Mouse (Mus musculus): ENCODE measurements at regions not wholly inside any gene's neighbourhood (a gene's known extent, or its start where the extent isn't known, plus 50 kb on each side); places are given as distances from the start of the nearest gene placed in this dataset.

DNA sequence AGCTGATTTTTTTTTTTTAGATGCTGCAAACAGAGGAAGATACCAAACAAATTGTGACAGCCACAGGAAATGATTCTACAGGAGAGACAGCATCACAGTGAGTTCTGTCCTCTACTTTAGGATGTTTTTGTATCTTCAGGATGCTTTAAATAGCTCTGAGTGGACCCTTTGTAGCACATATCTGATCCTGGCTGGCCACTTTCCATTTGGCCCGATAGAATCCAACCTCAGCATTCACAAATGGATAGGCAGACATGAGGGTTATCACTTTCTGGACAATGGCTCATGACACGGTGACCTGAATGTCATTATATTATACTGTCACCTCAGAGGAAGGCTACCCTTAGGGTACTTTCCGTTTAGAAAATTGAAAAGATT is 379.3 kb downstream of the Gm10295 start:
- no peak for DNase-seq (ENCODE audit: low spot score in 2 of 2)

DNA sequence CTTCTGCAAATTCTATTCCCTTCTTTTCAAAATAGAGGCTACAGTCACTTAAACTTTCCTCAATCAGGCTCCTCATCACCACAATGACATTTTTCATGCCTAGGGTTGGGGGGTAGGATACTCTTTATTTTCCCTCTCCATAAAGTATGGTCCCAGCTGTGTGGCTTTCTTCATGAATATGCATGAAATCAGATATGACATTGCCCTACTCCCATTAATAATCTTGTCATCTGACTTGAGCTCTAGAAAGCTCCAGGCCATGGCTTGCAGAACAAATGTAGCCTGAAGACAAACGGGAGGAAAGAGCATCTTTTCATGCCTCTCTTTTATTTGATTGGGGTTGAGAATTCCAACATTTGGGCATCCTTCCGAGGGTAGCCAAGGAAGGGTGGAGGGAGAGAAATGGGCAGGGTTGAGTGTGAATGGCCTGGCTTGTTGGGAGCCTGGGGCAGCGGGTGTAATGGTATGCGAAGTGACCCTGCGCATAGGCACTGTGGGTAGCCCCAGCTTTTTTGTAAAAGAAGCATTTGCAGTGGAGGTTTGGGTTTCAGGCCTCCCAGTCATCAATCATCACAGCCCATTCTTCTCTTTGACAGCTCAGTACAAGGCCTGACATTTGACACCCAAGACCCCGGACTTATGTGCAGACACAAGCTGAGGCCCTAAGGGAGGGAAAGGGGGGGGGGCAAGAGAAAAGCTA is 379.8 kb downstream of the Gm10295 start:
- no peak for DNase-seq (ENCODE audit: low spot score in 2 of 2)

GRCm38 (mm10) chr7:70952318-70952959 is 398.8 kb downstream of the Gm10295 start:
- no peak for DNase-seq (ENCODE audit: low spot score in 2 of 2)

- no peak for DNase-seq (ENCODE audit: low spot score in 2 of 2)
Measured at GRCm38 (mm10) chr7:70948281-70948680, 403.0 kb downstream of the Gm10295 start.

GRCm38 (mm10) chr7:70946260-70946659 is 405.0 kb downstream of the Gm10295 start:
- DNase-seq (ENCODE audit: low spot score in 2 of 2): no peak

- DNase-seq (ENCODE audit: low spot score in 2 of 2): no peak
Measured at GRCm38 (mm10) chr7:70930911-70931310, 420.4 kb downstream of the Gm10295 start.

- peak in 1 of 2 experiments; percentile 13 for DNase-seq (ENCODE audit: low spot score in 2 of 2)
Measured at GRCm38 (mm10) chr7:70929935-70930334, 421.4 kb downstream of the Gm10295 start.

DNA sequence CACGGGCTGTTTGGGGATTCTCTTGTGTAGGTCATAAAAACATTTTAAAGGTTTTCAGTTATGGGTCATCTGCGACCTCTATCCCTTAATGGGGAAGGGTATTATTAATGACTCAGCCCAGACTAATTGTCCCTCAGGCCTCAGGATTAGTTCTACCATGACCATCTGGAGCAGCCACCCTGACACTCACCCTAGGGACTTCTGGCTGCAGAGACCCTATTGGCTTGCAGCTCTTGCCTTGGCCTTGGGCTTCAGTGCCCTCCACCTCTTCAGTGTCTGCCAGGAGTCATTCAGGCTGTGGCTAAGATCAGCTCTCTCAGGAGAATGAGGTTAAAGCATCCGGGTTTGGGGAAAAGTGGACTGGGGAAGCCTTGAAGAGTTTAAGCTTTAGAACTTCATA is 423.3 kb downstream of the Gm10295 start:
- no peak for DNase-seq (ENCODE audit: low spot score in 2 of 2)

- DNase-seq (ENCODE audit: low spot score in 2 of 2): no peak
Measured at GRCm38 (mm10) chr7:70917016-70917415, 434.3 kb downstream of the Gm10295 start.

GRCm38 (mm10) chr7:70908921-70909320 is 442.4 kb downstream of the Gm10295 start:
- no peak for DNase-seq (ENCODE audit: low spot score in 2 of 2)

- no peak for DNase-seq (ENCODE audit: low spot score in 2 of 2)
Measured at GRCm38 (mm10) chr7:70891700-70892099, 459.6 kb downstream of the Gm10295 start.

- no peak for DNase-seq (ENCODE audit: low spot score in 2 of 2)
Measured at GRCm38 (mm10) chr7:70880496-70880895, 470.8 kb downstream of the Gm10295 start.

GRCm38 (mm10) chr7:70874393-70874792 is 476.9 kb downstream of the Gm10295 start:
- DNase-seq (ENCODE audit: low spot score in 2 of 2): no peak

DNA sequence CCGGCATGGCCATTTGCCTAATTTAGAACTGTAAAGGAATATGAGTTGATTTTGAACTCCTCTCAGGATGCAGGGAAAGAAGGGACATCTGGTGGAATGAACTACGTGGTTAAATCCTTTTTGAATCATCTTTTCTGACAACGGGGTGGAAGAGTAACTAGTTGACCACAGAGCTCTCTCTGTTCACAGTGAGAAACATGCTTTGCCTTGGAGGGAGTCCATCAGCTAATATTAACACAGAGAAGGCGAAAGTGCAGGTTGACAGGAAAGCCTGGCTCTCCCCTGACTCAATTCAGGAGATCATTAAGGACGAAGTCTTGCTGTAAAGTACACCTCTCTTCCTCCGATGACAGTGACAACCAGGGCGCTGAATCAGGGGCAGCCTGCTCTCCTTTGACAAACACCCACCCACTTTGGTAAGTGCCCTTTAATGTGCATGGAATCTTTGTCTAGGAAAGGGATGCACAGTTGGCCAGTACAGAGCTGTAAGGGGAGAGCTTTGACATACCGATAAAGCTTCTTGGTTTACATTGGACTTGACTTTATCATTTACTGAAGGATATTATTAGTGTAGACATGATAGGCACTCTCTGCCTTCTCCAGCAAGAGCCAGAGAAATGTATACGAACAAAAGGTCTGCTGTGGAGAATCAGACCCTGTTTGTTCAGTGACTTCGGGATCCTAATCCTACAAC is 480.3 kb downstream of the Gm10295 start:
- DNase-seq (ENCODE audit: low spot score in 2 of 2): no peak

DNA sequence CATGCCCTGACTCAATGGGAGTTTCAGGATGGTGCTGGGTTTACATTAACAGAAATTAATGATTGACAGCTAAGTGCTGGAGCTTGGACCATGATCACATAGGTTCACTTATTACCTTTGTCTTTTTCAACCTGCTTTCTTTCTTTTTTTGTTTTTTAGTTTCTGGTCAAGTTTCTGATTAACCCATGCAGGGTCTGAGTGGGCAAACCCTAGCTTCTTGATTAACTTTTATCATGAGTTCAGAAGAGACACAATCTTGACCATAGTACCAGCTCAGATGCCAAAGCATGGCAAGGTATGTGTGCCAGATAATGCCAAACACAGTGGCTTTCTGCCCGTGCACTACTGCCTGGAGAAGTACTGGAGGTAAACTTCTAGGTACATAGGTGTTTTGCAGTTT is 482.2 kb downstream of the Gm10295 start:
- DNase-seq (ENCODE audit: low spot score in 2 of 2): no peak

- DNase-seq (ENCODE audit: low spot score in 2 of 2): no peak
Measured at GRCm38 (mm10) chr7:70859957-70860356, 491.3 kb downstream of the Gm10295 start.

GRCm38 (mm10) chr7:70850726-70851125 is 484.2 kb upstream of the Nr2f2 start:
- DNase-seq (ENCODE audit: low spot score in 2 of 2): no peak

GRCm38 (mm10) chr7:70848016-70848776 is 481.7 kb upstream of the Nr2f2 start:
- no peak for DNase-seq (ENCODE audit: low spot score in 2 of 2)

DNA sequence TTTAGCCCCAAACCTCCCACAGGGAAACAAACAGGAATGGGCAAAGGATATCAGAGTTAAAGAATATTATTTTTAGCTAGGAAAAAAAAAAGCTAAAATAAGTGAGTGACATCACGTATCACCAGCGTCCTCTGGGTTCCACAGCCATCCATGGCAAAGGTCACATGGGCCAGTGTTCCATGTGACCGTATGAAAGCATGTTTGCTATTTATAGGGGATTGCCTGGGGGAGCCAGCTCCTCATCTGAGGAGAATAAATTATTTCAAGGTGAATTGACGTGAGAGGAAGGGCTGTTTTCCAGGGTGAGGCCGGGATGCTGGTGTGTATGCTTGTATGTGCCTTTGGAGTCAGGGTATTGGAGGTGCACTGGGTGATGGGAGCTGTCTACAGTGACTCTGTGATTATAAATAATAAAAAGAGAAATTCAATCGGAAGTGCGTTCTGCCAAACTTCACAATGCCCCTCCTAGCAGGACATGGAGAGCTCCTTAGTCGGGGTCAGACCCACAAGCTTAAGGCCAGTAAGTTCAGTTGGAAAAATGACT is 481.0 kb upstream of the Nr2f2 start:
- no peak for DNase-seq (ENCODE audit: low spot score in 2 of 2)

GRCm38 (mm10) chr7:70846076-70846475 is 479.5 kb upstream of the Nr2f2 start:
- DNase-seq (ENCODE audit: low spot score in 2 of 2): no peak

- no peak for DNase-seq (ENCODE audit: low spot score in 2 of 2)
Measured at GRCm38 (mm10) chr7:70840142-70840541, 473.6 kb upstream of the Nr2f2 start.
